Mouse (Mus musculus): ENCODE measurements around the gene Cachd1.

DNA sequence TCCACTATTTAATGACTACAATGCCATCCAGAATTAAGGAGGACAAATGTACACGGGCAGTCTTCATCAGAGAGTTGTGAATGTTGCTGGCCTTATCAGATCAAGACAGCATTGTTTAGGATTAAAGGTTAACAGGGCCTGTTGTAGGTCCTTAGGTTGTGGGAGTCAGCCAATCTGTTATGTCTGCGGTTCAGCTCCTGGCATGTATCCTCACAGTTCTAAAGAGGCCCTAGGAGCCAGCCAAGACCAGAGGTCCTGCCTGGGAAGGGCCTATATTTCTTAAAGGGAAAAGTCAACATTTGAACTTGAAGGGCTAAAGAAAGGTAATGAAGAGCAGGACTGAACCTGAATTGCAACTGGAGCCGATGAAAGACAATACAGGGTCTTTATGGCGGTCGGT, 13.7 kb downstream of the Cachd1 start:
- no peak for TF ChIP-seq GATA1 (IDR thresholded peaks at IDR 0.05; ENCODE audit: low read length)
- TF ChIP-seq TAL1 (IDR thresholded peaks at IDR 0.05; ENCODE audit: low read length): no peak

Data from erythroblast, embryonic 14.5 days (primary cell).